Mouse (Mus musculus) neural tube, embryonic 12.5 days (tissue): ENCODE measurements at regions not wholly inside any gene's neighbourhood (a gene's known extent, or its start where the extent isn't known, plus 50 kb on each side); places are given as distances from the start of the nearest gene placed in this dataset.
"Not testable (repeated sequence)": the region's sequence is repeated elsewhere in the genome, so short reads cannot be mapped to it uniquely, and the experiment has no call there.

ENCODE experiments used
- ATAC-seq: fragments of 200-750 bp; cut with Nextera tagmentation; 2 replicates; pipeline ENCODE4 v1.8.0; 2017; ENCODE audit warnings: low read depth, mild to moderate bottlenecking, moderate TSS enrichment, moderate library complexity; ENCODE audit not compliant: low FRiP score
- H3K27ac ChIP-seq: fragments of 300-500 bp; sonication (generic); 2 replicates; pipeline ENCODE4 v1.5.1; 2016
- H3K27me3 ChIP-seq: fragments of 300-500 bp; sonication (generic); replicated peaks from 2 replicates; pipeline ENCODE4 v1.6.1; 2016; ENCODE audit warnings: mild to moderate bottlenecking
- H3K36me3 ChIP-seq: fragments of 300-500 bp; sonication (generic); 2 replicates; pipeline ENCODE4 v1.6.1; 2016; ENCODE audit warnings: mild to moderate bottlenecking
- H3K4me1 ChIP-seq: fragments of 300-500 bp; sonication (generic); 2 replicates; pipeline ENCODE4 v1.6.1; 2016
- H3K4me2 ChIP-seq: fragments of 300-500 bp; sonication (generic); replicated peaks from 2 replicates; pipeline ENCODE4 v1.6.1; 2016; ENCODE audit warnings: mild to moderate bottlenecking
- H3K4me3 ChIP-seq: fragments of 300-500 bp; sonication (generic); 2 replicates; pipeline ENCODE4 v1.5.1; 2016
- H3K9ac ChIP-seq: fragments of 300-500 bp; sonication (generic); 2 replicates; pipeline ENCODE4 v1.6.1; 2016; ENCODE audit warnings: mild to moderate bottlenecking
- H3K9me3 ChIP-seq: fragments of 300-500 bp; sonication (generic); 2 replicates; pipeline ENCODE4 v1.6.1; 2016; ENCODE audit warnings: mild to moderate bottlenecking
- WGBS: fragments of 180-500 bp; shearing (Covaris S2); methylation state at CpG from one replicate; pipeline ENCODE4 v1.1.7; 2016; 5-methylcytosine and 5-hydroxymethylcytosine counted together

- no peak overlapping the region for H3K27ac ChIP-seq
- 47% methylated on average over 2 of the region's 2 CpGs for WGBS
- no peaks in the 10 kb centered on the region for H3K36me3 ChIP-seq
- H3K27me3 ChIP-seq: no peaks in the 10 kb centered on the region
- H3K4me2 ChIP-seq: no peak overlapping the region
- H3K4me1 ChIP-seq: no peaks in the 10 kb centered on the region
- no peak for ATAC-seq
- no peak overlapping the region for H3K9ac ChIP-seq
- H3K9me3 ChIP-seq: no peaks in the 10 kb centered on the region
- no peak overlapping the region for H3K4me3 ChIP-seq
Measured at GRCm38 (mm10) chr5:40177982-40178748, 422.9 kb upstream of the Hs3st1 start.

- Histone ChIP-seq H3K4me1 (no peaks in the 10 kb centered on the region), H3K9ac (no peak overlapping the region), H3K9me3 (no peaks in the 10 kb centered on the region), H3K27me3 (no peaks in the 10 kb centered on the region), H3K36me3 (no peaks in the 10 kb centered on the region), H3K27ac (no peak overlapping the region), H3K4me2 (no peak overlapping the region), H3K4me3 (no peak overlapping the region)
- WGBS: 90% methylated on average over 3 of the region's 3 CpGs
- no peak for ATAC-seq
Measured at GRCm38 (mm10) chr5:40136740-40137285, 381.5 kb upstream of the Hs3st1 start.

GRCm38 (mm10) chr5:40124337-40124736 lies 369.1 kb upstream of the Hs3st1 start:
- Histone ChIP-seq H3K4me2 (no peak overlapping the region), H3K9ac (no peak overlapping the region), H3K36me3 (no peaks in the 10 kb centered on the region), H3K4me3 (no peak overlapping the region), H3K9me3 (no peaks in the 10 kb centered on the region), H3K27ac (no peak overlapping the region), H3K27me3 (no peaks in the 10 kb centered on the region), H3K4me1 (no peaks in the 10 kb centered on the region)
- ATAC-seq: no peak
- WGBS: 81% methylated on average over 1 of the region's 1 CpGs

GRCm38 (mm10) chr5:40116849-40117248 lies 361.6 kb upstream of the Hs3st1 start:
- Histone ChIP-seq H3K4me3 (no peak overlapping the region), H3K9me3 (no peaks in the 10 kb centered on the region), H3K4me1 (no peaks in the 10 kb centered on the region), H3K4me2 (no peak overlapping the region), H3K27me3 (no peaks in the 10 kb centered on the region), H3K9ac (no peak overlapping the region), H3K27ac (no peak overlapping the region), H3K36me3 (no peaks in the 10 kb centered on the region)
- ATAC-seq: no peak

- H3K36me3 ChIP-seq, H3K4me2 ChIP-seq, H3K9me3 ChIP-seq, H3K27ac ChIP-seq, H3K27me3 ChIP-seq, H3K9ac ChIP-seq, ATAC-seq, H3K4me3 ChIP-seq, H3K4me1 ChIP-seq: not testable (repeated sequence)
- WGBS: 86% methylated on average over 5 of the region's 5 CpGs
Measured at GRCm38 (mm10) chr5:40089576-40089975, 334.3 kb upstream of the Hs3st1 start.

GRCm38 (mm10) chr5:40045288-40045687 lies 290.0 kb upstream of the Hs3st1 start:
- no peak overlapping the region for H3K9ac ChIP-seq
- no peaks in the 10 kb centered on the region for H3K4me1 ChIP-seq
- H3K4me2 ChIP-seq: no peak overlapping the region
- H3K9me3 ChIP-seq: no peaks in the 10 kb centered on the region
- ATAC-seq: no peak
- H3K36me3 ChIP-seq: no peaks in the 10 kb centered on the region
- H3K4me3 ChIP-seq: no peak overlapping the region
- H3K27me3 ChIP-seq: no peaks in the 10 kb centered on the region
- WGBS: 77% methylated on average over 5 of the region's 5 CpGs
- H3K27ac ChIP-seq: no peak overlapping the region

GRCm38 (mm10) chr5:40034452-40034851 lies 279.2 kb upstream of the Hs3st1 start:
- Histone ChIP-seq H3K9me3 (no peaks in the 10 kb centered on the region), H3K27ac (no peak overlapping the region), H3K4me3 (no peak overlapping the region), H3K4me1 (no peaks in the 10 kb centered on the region), H3K36me3 (no peaks in the 10 kb centered on the region), H3K4me2 (no peak overlapping the region), H3K27me3 (no peaks in the 10 kb centered on the region), H3K9ac (no peak overlapping the region)
- no peak for ATAC-seq
- WGBS: 86% methylated on average over 5 of the region's 5 CpGs

- Histone ChIP-seq H3K27ac (no peak overlapping the region), H3K27me3 (no peaks in the 10 kb centered on the region), H3K4me3 (no peak overlapping the region), H3K36me3 (no peaks in the 10 kb centered on the region), H3K9ac (no peak overlapping the region), H3K9me3 (no peaks in the 10 kb centered on the region), H3K4me2 (no peak overlapping the region), H3K4me1 (no peaks in the 10 kb centered on the region)
- ATAC-seq: no peak
- WGBS: 87% methylated on average over 2 of the region's 2 CpGs
Measured at GRCm38 (mm10) chr5:40033686-40034085, 278.4 kb upstream of the Hs3st1 start.

GRCm38 (mm10) chr5:40030261-40030660 lies 275.0 kb upstream of the Hs3st1 start:
- 81% methylated on average over 6 of the region's 6 CpGs for WGBS
- no peak overlapping the region for H3K27ac ChIP-seq
- no peak overlapping the region for H3K4me3 ChIP-seq
- no peak overlapping the region for H3K9ac ChIP-seq
- no peaks in the 10 kb centered on the region for H3K9me3 ChIP-seq
- no peaks in the 10 kb centered on the region for H3K27me3 ChIP-seq
- H3K4me1 ChIP-seq: no peaks in the 10 kb centered on the region
- H3K4me2 ChIP-seq: no peak overlapping the region
- ATAC-seq: no peak
- H3K36me3 ChIP-seq: no peaks in the 10 kb centered on the region

- 91% methylated on average over 14 of the region's 14 CpGs for whole genome bisulfite sequencing
- Histone ChIP-seq H3K4me1 (no peaks in the 10 kb centered on the region), H3K4me3 (no peak overlapping the region), H3K27me3 (no peaks in the 10 kb centered on the region), H3K4me2 (no peak overlapping the region), H3K9me3 (no peaks in the 10 kb centered on the region), H3K36me3 (no peaks in the 10 kb centered on the region), H3K27ac (no peak overlapping the region), H3K9ac (no peak overlapping the region)
- no peak for ATAC-seq
Measured at GRCm38 (mm10) chr5:40015946-40016345, 260.7 kb upstream of the Hs3st1 start.

- no peaks in the 10 kb centered on the region for H3K36me3 ChIP-seq
- H3K27ac ChIP-seq: no peak overlapping the region
- H3K9me3 ChIP-seq: no peaks in the 10 kb centered on the region
- no peak overlapping the region for H3K4me2 ChIP-seq
- no peak overlapping the region for H3K9ac ChIP-seq
- H3K4me1 ChIP-seq: no peaks in the 10 kb centered on the region
- ATAC-seq: no peak
- WGBS: 3% methylated on average over 1 of the region's 1 CpGs
- no peaks in the 10 kb centered on the region for H3K27me3 ChIP-seq
- H3K4me3 ChIP-seq: no peak overlapping the region
Measured at GRCm38 (mm10) chr5:39988039-39988438, 232.8 kb upstream of the Hs3st1 start.

- ATAC-seq: no peak
- H3K27me3 ChIP-seq: no peaks in the 10 kb centered on the region
Measured at GRCm38 (mm10) chr5:39964371-39964770, 209.1 kb upstream of the Hs3st1 start.

GRCm38 (mm10) chr5:39960981-39961380 lies 205.7 kb upstream of the Hs3st1 start:
- no peak for ATAC-seq
- no peaks in the 10 kb centered on the region for H3K36me3 ChIP-seq
- no peak overlapping the region for H3K9ac ChIP-seq

More at GRCm38 (mm10) chr5:39964371-39964770, 209.1 kb upstream of the Hs3st1 start:
- no peak overlapping the region for H3K4me2 ChIP-seq
- H3K36me3 ChIP-seq: no peaks in the 10 kb centered on the region
- no peaks in the 10 kb centered on the region for H3K4me1 ChIP-seq
- no peak overlapping the region for H3K9ac ChIP-seq
- H3K4me3 ChIP-seq: no peak overlapping the region
- no peaks in the 10 kb centered on the region for H3K9me3 ChIP-seq
- no peak overlapping the region for H3K27ac ChIP-seq

More at GRCm38 (mm10) chr5:39960981-39961380, 205.7 kb upstream of the Hs3st1 start:
- 33% methylated on average over 4 of the region's 4 CpGs for WGBS
- Histone ChIP-seq H3K27me3 (no peaks in the 10 kb centered on the region), H3K4me3 (no peak overlapping the region), H3K4me1 (no peaks in the 10 kb centered on the region), H3K27ac (no peak overlapping the region), H3K4me2 (no peak overlapping the region), H3K9me3 (no peaks in the 10 kb centered on the region)
